Mouse (Mus musculus) liver, embryonic 14.5 days (tissue): ENCODE results near the gene Stmn1. TPM values are rescaled to one million over a fixed set of nuclear protein-coding genes. Genes with fewer than 3 reads are reported as not detected.

Experiments used
- ATAC-seq: fragments of 200-750 bp; cut with Nextera tagmentation; 2 replicates; pipeline ENCODE4 v1.8.0; 2017; ENCODE audit warnings: moderate number of reproducible peaks, mild to moderate bottlenecking, moderate library complexity; ENCODE audit not compliant: insufficient read depth
- DNase-seq, 3 experiments: peaks; one replicate each; pipeline ENCODE4 v3.0.0-alpha.2; 2012 to 2013; ENCODE audit warnings: low read depth in 3 of 3, low spot score in 3 of 3
- H3K27ac ChIP-seq: fragments of 300-500 bp; sonication (generic); 2 replicates; pipeline ENCODE4 v1.5.1; 2014; ENCODE audit warnings: moderate library complexity, mild to moderate bottlenecking, control low read depth, inconsistent platforms
- H3K27me3 ChIP-seq: fragments of 300-500 bp; sonication (generic); 2 replicates; pipeline ENCODE4 v1.6.1; 2014; ENCODE audit warnings: mild to moderate bottlenecking, low read length, moderate library complexity; ENCODE audit not compliant: control insufficient read depth, insufficient read depth
- H3K36me3 ChIP-seq: fragments of 300-500 bp; sonication (generic); replicated peaks from 2 replicates; pipeline ENCODE4 v1.6.1; 2014; ENCODE audit warnings: low read depth; ENCODE audit not compliant: control insufficient read depth, insufficient read depth
- H3K4me1 ChIP-seq, 2 experiments: fragments of 200-500 bp in 1 of 2; fragments of 300-500 bp in 1 of 2; sonication (generic) in 1 of 2; replicated peaks; 2 replicates each; pipeline ENCODE4 v1.6.1; 2012 to 2014; ENCODE audit warnings: antibody characterized with exemption in 1 of 2, inconsistent platforms in 1 of 2, low read length in 1 of 2; ENCODE audit not compliant: control insufficient read depth in 2 of 2, insufficient read depth in 2 of 2
- H3K4me2 ChIP-seq: fragments of 300-500 bp; sonication (generic); 2 replicates; pipeline ENCODE4 v1.6.1; 2014; ENCODE audit warnings: low read depth, mild to moderate bottlenecking, control low read depth, moderate library complexity
- H3K4me3 ChIP-seq, 2 experiments: fragments of 200-500 bp in 1 of 2; fragments of 300-500 bp in 1 of 2; sonication (generic) in 1 of 2; 2 replicates each; pipeline ENCODE4 v1.5.1; 2012 to 2014; ENCODE audit warnings: low read depth in 2 of 2, low read length in 2 of 2, mild to moderate bottlenecking in 2 of 2, control low read depth in 1 of 2, inconsistent platforms in 1 of 2, moderate library complexity in 1 of 2; ENCODE audit not compliant: insufficient read depth in 1 of 2
- H3K9ac ChIP-seq: fragments of 300-500 bp; sonication (generic); replicated peaks from 2 replicates; pipeline ENCODE4 v1.6.1; 2014; ENCODE audit warnings: mild to moderate bottlenecking, control low read depth, moderate library complexity
- H3K9me3 ChIP-seq: fragments of 300-500 bp; sonication (generic); 2 replicates; pipeline ENCODE4 v1.6.1; 2016; ENCODE audit warnings: low read length, mixed read lengths; ENCODE audit not compliant: control insufficient read depth
- CTCF ChIP-seq: IDR thresholded peaks from 2 replicates; pipeline ENCODE4 v1.5.1; 2016; ENCODE audit warnings: antibody characterized with exemption, low read depth, control low read depth
- EP300 ChIP-seq: IDR thresholded peaks from 2 replicates; pipeline ENCODE4 v1.6.1; 2016; ENCODE audit warnings: antibody characterized with exemption, low read depth
- WGBS: fragments of 180-500 bp; shearing (Covaris S2); extraction: QIAGEN DNeasy Blood & Tissue Kit; methylation state at CpG from one replicate; pipeline ENCODE4 v1.1.7; 2014; ENCODE audit not compliant: insufficient replicate concordance; 5-methylcytosine and 5-hydroxymethylcytosine counted together
- polyA plus RNA-seq, 2 experiments: library from polyadenylated mRNA; depleted of rRNA in 1 of 2; stranded (reverse) in 1 of 2; unstranded in 1 of 2; fragments of >200 nt; fragmentation: Nextera tagmentation in 1 of 2; extraction: Ambion mirVana in 1 of 2; gene quantifications; 2 replicates each; pipeline versions ENCODE4 v1.2.1 to v1.2.3; 2012 to 2014

Stmn1 gene
- polyA plus RNA-seq, 2 experiments, result 104 to 404 TPM

GRCm38 (mm10) chr4:134432686-134433360 is 35.3 kb upstream of the Stmn1 start:
- DNase-seq (no peak), ATAC-seq (no peak)
- Histone ChIP-seq H3K4me1 (no peaks in the 10 kb centered on the region), H3K9me3 (no peaks in the 10 kb centered on the region), H3K9ac (no peak overlapping the region), H3K36me3 (no peaks in the 10 kb centered on the region), H3K4me3 (no peak overlapping the region), H3K4me2 (no peak overlapping the region), H3K27ac (no peak overlapping the region), H3K27me3 (no peaks in the 10 kb centered on the region)
- TF ChIP-seq CTCF, result no peak
- WGBS, result 73% methylated on average over 15 of the region's 15 CpGs

- ATAC-seq (no peak), DNase-seq (no peak)
- 42% methylated on average over 7 of the region's 7 CpGs for WGBS
- no peak overlapping the region for H3K4me2 ChIP-seq
- H3K27ac ChIP-seq, result no peak overlapping the region
- TF ChIP-seq EP300 (no peak), CTCF (no peak)
- no peak overlapping the region for H3K9ac ChIP-seq
- H3K4me1 ChIP-seq, result peaks cover 15 to 18% of the 10 kb centered on the region in 2 experiments
- no peak overlapping the region for H3K4me3 ChIP-seq
- H3K36me3 ChIP-seq, result no peaks in the 10 kb centered on the region
- H3K27me3 ChIP-seq, result no peaks in the 10 kb centered on the region
- no peaks in the 10 kb centered on the region for H3K9me3 ChIP-seq
These were observed 31.9 kb upstream of the Stmn1 start for GRCm38 (mm10) chr4:134436185-134436584.

GRCm38 (mm10) chr4:134436659-134437058 is 31.5 kb upstream of the Stmn1 start:
- Histone ChIP-seq H3K9ac (no peak overlapping the region), H3K27ac (no peak overlapping the region), H3K9me3 (no peaks in the 10 kb centered on the region), H3K4me3 (no peak overlapping the region), H3K4me1 (peaks cover 15 to 18% of the 10 kb centered on the region in 2 experiments), H3K27me3 (no peaks in the 10 kb centered on the region), H3K36me3 (no peaks in the 10 kb centered on the region), H3K4me2 (no peak overlapping the region)
- no peak for TF ChIP-seq CTCF
- TF ChIP-seq EP300, result no peak
- 71% methylated on average over 10 of the region's 10 CpGs for WGBS
- no peak for ATAC-seq
- no peak for DNase-seq

- Histone ChIP-seq H3K27me3 (no peaks in the 10 kb centered on the region), H3K4me2 (peak overlapping the region; percentile 31), H3K9ac (no peak overlapping the region; the same call in 1 of the 2 replicates), H3K4me3 (no peak overlapping the region), H3K9me3 (no peaks in the 10 kb centered on the region), H3K27ac (no peak overlapping the region; the same call in 1 of the 2 replicates), H3K4me1 (peaks cover 15 to 18% of the 10 kb centered on the region in 2 experiments), H3K36me3 (no peaks in the 10 kb centered on the region)
- peak; percentile 63 to 71 (median 69) for DNase-seq
- ATAC-seq, result peak; percentile 97
- TF ChIP-seq EP300, result peak; percentile 93
- no peak for TF ChIP-seq CTCF
- 9% methylated on average over 3 of the region's 3 CpGs for WGBS
These were observed 29.0 kb upstream of the Stmn1 start for GRCm38 (mm10) chr4:134439119-134439518.

- WGBS, result 57% methylated on average over 4 of the region's 4 CpGs
- Histone ChIP-seq H3K4me3 (no peak overlapping the region), H3K27ac (no peak overlapping the region), H3K4me1 (peaks cover 15 to 18% of the 10 kb centered on the region in 2 experiments), H3K36me3 (no peaks in the 10 kb centered on the region), H3K4me2 (no peak overlapping the region; the same call in 1 of the 2 replicates), H3K27me3 (no peaks in the 10 kb centered on the region), H3K9me3 (no peaks in the 10 kb centered on the region), H3K9ac (no peak overlapping the region)
- TF ChIP-seq EP300, result no peak
- TF ChIP-seq CTCF, result no peak
- DNase-seq (no peak), ATAC-seq (no peak)
These were observed 28.2 kb upstream of the Stmn1 start for GRCm38 (mm10) chr4:134439919-134440318.
